26 mouse cellular contexts compared by ENCODE assay signal in the genomic region with DNA sequence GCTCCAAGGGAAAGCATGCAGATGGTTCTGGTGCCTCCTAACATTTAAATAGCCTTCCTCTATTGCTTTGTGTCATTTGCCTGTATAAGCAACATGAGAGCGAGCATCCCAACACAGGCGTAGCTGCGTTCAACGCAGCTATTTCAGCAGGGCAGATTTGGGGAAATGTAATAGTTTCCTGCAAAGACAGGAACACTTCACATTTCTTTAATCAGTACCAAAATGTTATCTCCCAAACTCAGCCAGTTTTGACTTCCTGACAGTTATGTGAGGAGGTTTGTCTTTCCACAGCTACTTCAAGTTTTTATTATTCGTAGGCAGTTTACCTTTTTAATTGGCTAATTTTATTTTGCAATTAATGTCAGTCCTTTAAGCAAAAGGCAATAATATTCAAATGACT.
"Had no signal": no experiment of that assay in that cellular context is flagged by ENCODE, and none has a peak within 500 bp of the region (broad histone marks: within the 10 kb centered on the region; RNA-seq: fewer than 3 reads in every experiment).

No protein-coding gene starts in this region.

- H3K27ac ChIP-seq: gastrocnemius, adult 2 months; heart, embryonic 10.5 days; heart, embryonic 13.5 days; heart, embryonic 15.5 days; hindbrain, embryonic 13.5 days; hindbrain, embryonic 15.5 days; hindbrain, postnatal 0 days; kidney, embryonic 15.5 days; kidney, postnatal 0 days; limb, embryonic 13.5 days; limb, embryonic 15.5 days; liver, embryonic 12.5 days had no signal

- H3K4me2 ChIP-seq: heart, embryonic 13.5 days; heart, embryonic 15.5 days; hindbrain, embryonic 13.5 days; hindbrain, embryonic 15.5 days; kidney, embryonic 15.5 days; limb, embryonic 13.5 days; limb, embryonic 15.5 days; liver, embryonic 12.5 days had no signal

- ATAC-seq: hindbrain, postnatal 0 days; intestine, embryonic 16.5 days; liver, embryonic 12.5 days had no signal

- H3K9ac ChIP-seq: heart, embryonic 13.5 days; heart, embryonic 15.5 days; hindbrain, embryonic 13.5 days; hindbrain, embryonic 15.5 days; kidney, embryonic 15.5 days; limb, embryonic 13.5 days; limb, embryonic 15.5 days; liver, embryonic 12.5 days had no signal

- H3K27me3 ChIP-seq: hindbrain, embryonic 15.5 days had no signal

- H3K36me3 ChIP-seq: heart, embryonic 10.5 days; heart, embryonic 13.5 days; heart, embryonic 15.5 days; hindbrain, embryonic 13.5 days; hindbrain, embryonic 15.5 days; kidney, embryonic 15.5 days; limb, embryonic 13.5 days; limb, embryonic 15.5 days; liver, embryonic 12.5 days had no signal

- H3K9me3 ChIP-seq: heart, embryonic 10.5 days; heart, embryonic 13.5 days; heart, embryonic 15.5 days; hindbrain, embryonic 13.5 days; hindbrain, embryonic 15.5 days; kidney, embryonic 15.5 days; limb, embryonic 13.5 days; limb, embryonic 15.5 days; liver, embryonic 12.5 days had no signal

- H3K4me3 ChIP-seq: gastrocnemius, adult 2 months; heart, embryonic 10.5 days; heart, embryonic 13.5 days; heart, embryonic 15.5 days; hindbrain, embryonic 13.5 days; hindbrain, embryonic 15.5 days; kidney, embryonic 15.5 days; limb, embryonic 13.5 days; limb, embryonic 15.5 days; liver, embryonic 12.5 days had no signal

- H3K4me1 ChIP-seq: liver, embryonic 12.5 days had no signal

- DNase-seq: gastrocnemius, adult 2 months; gastrocnemius, postnatal 10 days; gastrocnemius, postnatal 25 days; heart, adult 18-20 months; heart, postnatal 14 days; heart, postnatal 36 days; kidney, adult 11 months; kidney, adult 2 months; kidney, adult 9 months; kidney, postnatal 14 days; kidney, postnatal 36 days; layer of hippocampus, adult 9-11 months; layer of hippocampus, postnatal 36 days; left cerebral cortex, postnatal 4 days had no signal
